Mouse (Mus musculus): ENCODE data around the gene Kif2c.

Gene Kif2c

GRCm38 (mm10) chr4:117181863-117182758 lies at the start of gene Kif2c:
Gene Kif2c (minus strand): TSS chr4:117182639.
- peak; percentile 93 for DNase-seq (ENCODE audit: low spot score)

- no peak for DNase-seq (ENCODE audit: low spot score)
Observed at GRCm38 (mm10) chr4:117231208-117231607, 48.8 kb upstream of the Kif2c start.

- DNase-seq (ENCODE audit: low spot score): no peak
Observed at GRCm38 (mm10) chr4:117230331-117230730, 47.9 kb upstream of the Kif2c start.

GRCm38 (mm10) chr4:117229590-117229989 lies 47.2 kb upstream of the Kif2c start:
- peak; percentile 35 for DNase-seq (ENCODE audit: low spot score)

GRCm38 (mm10) chr4:117225250-117225649 lies 42.8 kb upstream of the Kif2c start:
- DNase-seq (ENCODE audit: low spot score): no peak

GRCm38 (mm10) chr4:117224122-117224521 lies 41.7 kb upstream of the Kif2c start:
- no peak for DNase-seq (ENCODE audit: low spot score)

- DNase-seq (ENCODE audit: low spot score): no peak
Observed at GRCm38 (mm10) chr4:117223001-117223400, 40.6 kb upstream of the Kif2c start.

- no peak for DNase-seq (ENCODE audit: low spot score)
Observed at GRCm38 (mm10) chr4:117221836-117222235, 39.4 kb upstream of the Kif2c start.

- DNase-seq (ENCODE audit: low spot score): no peak
Observed at GRCm38 (mm10) chr4:117220741-117221515, 38.5 kb upstream of the Kif2c start.

GRCm38 (mm10) chr4:117218517-117219219 lies 36.2 kb upstream of the Kif2c start:
- DNase-seq (ENCODE audit: low spot score): peak; percentile 41

- no peak for DNase-seq (ENCODE audit: low spot score)
Observed at GRCm38 (mm10) chr4:117217029-117217428, 34.6 kb upstream of the Kif2c start.

GRCm38 (mm10) chr4:117214250-117214649 lies 31.8 kb upstream of the Kif2c start:
- no peak for DNase-seq (ENCODE audit: low spot score)

- peak; percentile 85 for DNase-seq (ENCODE audit: low spot score)
Observed at GRCm38 (mm10) chr4:117210147-117211074, 28.0 kb upstream of the Kif2c start.

- no peak for DNase-seq (ENCODE audit: low spot score)
Observed at GRCm38 (mm10) chr4:117209592-117209991, 27.2 kb upstream of the Kif2c start.

GRCm38 (mm10) chr4:117202992-117203354 lies 20.5 kb upstream of the Kif2c start:
- DNase-seq (ENCODE audit: low spot score): no peak

- peak; percentile 28 for DNase-seq (ENCODE audit: low spot score)
Observed at GRCm38 (mm10) chr4:117202046-117202991, 19.9 kb upstream of the Kif2c start.

GRCm38 (mm10) chr4:117191804-117192203 lies 9.4 kb upstream of the Kif2c start:
- no peak for DNase-seq (ENCODE audit: low spot score)

- DNase-seq (ENCODE audit: low spot score): no peak
Observed at GRCm38 (mm10) chr4:117190660-117191059, 8.2 kb upstream of the Kif2c start.

- peak; percentile 27 for DNase-seq (ENCODE audit: low spot score)
Observed at GRCm38 (mm10) chr4:117189856-117190543, 7.6 kb upstream of the Kif2c start.
